Mouse (Mus musculus): ENCODE measurements at regions not wholly inside any gene's neighbourhood (a gene's known extent, or its start where the extent isn't known, plus 50 kb on each side); places are given as distances from the start of the nearest gene placed in this dataset.

GRCm38 (mm10) chr10:84294422-84294821, 146.0 kb downstream of the Nuak1 start:
- TF ChIP-seq POLR2A (IDR thresholded peaks at IDR 0.05; ENCODE audit: low read depth, low read length) (no peak), CTCF (IDR thresholded peaks at IDR 0.05; ENCODE audit: extremely low read depth, insufficient read depth, insufficient read length, insufficient replicate concordance) (no peak)

Measured in spleen, adult 2 months (tissue).